Mouse (Mus musculus) stomach, embryonic 14.5 days (tissue): Measurements from ENCODE around the gene Slc16a5. TPM values are rescaled to one million over a fixed set of nuclear protein-coding genes. Genes with fewer than 3 reads are reported as not detected.

ENCODE experiments used
- ATAC-seq: fragments of 200-750 bp; cut with Nextera tagmentation; 2 replicates; pipeline ENCODE4 v1.8.0; 2017; ENCODE audit warnings: low read depth, moderate TSS enrichment; ENCODE audit not compliant: insufficient number of reproducible peaks, insufficient read depth, low FRiP score
- H3K27ac ChIP-seq: fragments of 300-500 bp; sonication (generic); 2 replicates; pipeline ENCODE4 v1.5.1; 2014; ENCODE audit warnings: mild to moderate bottlenecking, low read length, moderate library complexity, mixed read lengths
- H3K27me3 ChIP-seq: fragments of 300-500 bp; sonication (generic); 2 replicates; pipeline ENCODE4 v1.6.1; 2014; ENCODE audit warnings: low read length, control low read depth, mixed read lengths; ENCODE audit not compliant: control insufficient read depth, insufficient read depth
- H3K36me3 ChIP-seq: fragments of 300-500 bp; sonication (generic); 2 replicates; pipeline ENCODE4 v1.6.1; 2014; ENCODE audit warnings: mild to moderate bottlenecking, control low read depth, low read length, moderate library complexity, mixed read lengths; ENCODE audit not compliant: control insufficient read depth, insufficient read depth
- H3K4me1 ChIP-seq: fragments of 300-500 bp; sonication (generic); 2 replicates; pipeline ENCODE4 v1.6.1; 2014; ENCODE audit warnings: low read length, control low read depth, mixed read lengths; ENCODE audit not compliant: control insufficient read depth, insufficient read depth
- H3K4me2 ChIP-seq: fragments of 300-500 bp; sonication (generic); replicated peaks from 2 replicates; pipeline ENCODE4 v1.6.1; 2014; ENCODE audit warnings: low read depth, low read length, control low read depth
- H3K4me3 ChIP-seq: fragments of 300-500 bp; sonication (generic); 2 replicates; pipeline ENCODE4 v1.5.1; 2014; ENCODE audit warnings: low read depth, low read length, control low read depth
- H3K9ac ChIP-seq: fragments of 300-500 bp; sonication (generic); replicated peaks from 2 replicates; pipeline ENCODE4 v1.6.1; 2014; ENCODE audit warnings: low read depth, mild to moderate bottlenecking, control low read depth, low read length, moderate library complexity, mixed read lengths
- H3K9me3 ChIP-seq: fragments of 300-500 bp; sonication (generic); 2 replicates; pipeline ENCODE4 v1.6.1; 2016; ENCODE audit warnings: low read depth, low read length, control low read depth; ENCODE audit not compliant: control insufficient read depth
- WGBS: fragments of 180-500 bp; shearing (Covaris S2); extraction: QIAGEN DNeasy Blood & Tissue Kit; methylation state at CpG from one replicate; pipeline ENCODE4 v1.1.7; 2014; 5-methylcytosine and 5-hydroxymethylcytosine counted together
- polyA plus RNA-seq: library from polyadenylated mRNA; unstranded; fragments of >200 nt; fragmentation: Nextera tagmentation; extraction: Ambion mirVana; gene quantifications from 2 replicates; pipeline ENCODE4 v1.2.1, GENCODE M21; 2014

The Slc16a5 gene
- 0.32 and 1.0 TPM in 2 replicates for polyA plus RNA-seq

GRCm38 (mm10) chr11:115462243-115462891, at the start of gene Slc16a5:
TSS of gene Slc16a5 (plus strand) at chr11:115462474.
- ATAC-seq: no peak
- H3K4me3 ChIP-seq: no peak within 1 kb of the TSS

DNA sequence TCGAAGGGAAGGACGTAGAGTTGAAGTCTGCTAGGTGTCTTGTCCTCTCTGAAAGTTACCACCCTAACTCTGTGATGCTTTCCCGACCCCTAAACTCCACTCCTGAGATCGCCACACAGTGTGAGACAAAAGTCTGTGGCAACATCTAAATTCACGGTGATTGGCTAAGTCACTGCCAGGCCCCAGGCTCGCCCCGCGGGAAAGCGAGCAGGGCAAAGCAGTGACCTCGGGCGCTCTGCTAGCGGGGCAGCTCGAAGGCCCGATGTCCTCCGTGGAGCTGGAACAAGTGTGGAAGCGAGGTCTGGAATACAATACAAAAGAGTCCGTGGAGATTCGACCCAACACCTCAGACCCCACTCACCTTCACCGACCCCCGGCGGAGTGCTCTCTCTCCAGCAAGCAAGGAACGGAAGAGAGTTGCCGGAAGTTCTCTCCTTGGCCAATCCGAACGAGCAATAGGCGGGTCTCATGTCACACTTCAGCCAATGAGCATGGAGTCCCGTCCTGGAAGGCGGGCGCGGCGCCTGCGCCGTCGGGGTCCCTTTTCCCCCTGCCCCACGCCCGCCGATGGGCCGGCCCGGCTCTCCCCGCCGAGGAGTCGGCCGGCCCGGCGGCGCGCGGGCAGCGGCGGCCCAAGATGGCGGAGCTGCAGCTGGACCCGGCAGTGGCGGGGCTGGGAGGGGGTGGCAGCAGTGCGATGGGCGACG, 42.6 kb upstream of the Slc16a5 start, which contains the start of the genes Atp5h and Kctd2:
Atp5h (minus strand) TSS at position 432 of the 707 bp plus-strand sequence.
Kctd2 (plus strand) TSS at position 598 of the 707 bp plus-strand sequence.
- Histone ChIP-seq H3K4me3 (peak within 1 kb of the TSS; percentile 78), H3K36me3 (peaks cover 34% of the 10 kb centered on the region), H3K9ac (peak within 1 kb of the TSS; percentile 96), H3K4me1 (peaks cover 18% of the 10 kb centered on the region), H3K27me3 (no peaks in the 10 kb centered on the region), H3K9me3 (no peaks in the 10 kb centered on the region), H3K27ac (peak within 1 kb of the TSS; percentile 82), H3K4me2 (peak within 1 kb of the TSS; percentile 98)
- WGBS: under 1% methylated on average over 42 of the region's 56 CpGs
- ATAC-seq: peak; percentile 98

More at GRCm38 (mm10) chr11:115462243-115462891, at the start of gene Slc16a5:
- H3K27me3 ChIP-seq: no peaks in the 10 kb centered on the region
- no peak within 1 kb of the TSS for H3K27ac ChIP-seq
- no peaks in the 10 kb centered on the region for H3K9me3 ChIP-seq
- H3K4me2 ChIP-seq: no peak within 1 kb of the TSS
- no peaks in the 10 kb centered on the region for H3K36me3 ChIP-seq
- no peak within 1 kb of the TSS for H3K9ac ChIP-seq
- WGBS: 73% methylated on average over 16 of the region's 16 CpGs
- 0 out of 2 replicates have a peak, but pooled peaks cover 4% of the 10 kb centered on the region for H3K4me1 ChIP-seq

DNA sequence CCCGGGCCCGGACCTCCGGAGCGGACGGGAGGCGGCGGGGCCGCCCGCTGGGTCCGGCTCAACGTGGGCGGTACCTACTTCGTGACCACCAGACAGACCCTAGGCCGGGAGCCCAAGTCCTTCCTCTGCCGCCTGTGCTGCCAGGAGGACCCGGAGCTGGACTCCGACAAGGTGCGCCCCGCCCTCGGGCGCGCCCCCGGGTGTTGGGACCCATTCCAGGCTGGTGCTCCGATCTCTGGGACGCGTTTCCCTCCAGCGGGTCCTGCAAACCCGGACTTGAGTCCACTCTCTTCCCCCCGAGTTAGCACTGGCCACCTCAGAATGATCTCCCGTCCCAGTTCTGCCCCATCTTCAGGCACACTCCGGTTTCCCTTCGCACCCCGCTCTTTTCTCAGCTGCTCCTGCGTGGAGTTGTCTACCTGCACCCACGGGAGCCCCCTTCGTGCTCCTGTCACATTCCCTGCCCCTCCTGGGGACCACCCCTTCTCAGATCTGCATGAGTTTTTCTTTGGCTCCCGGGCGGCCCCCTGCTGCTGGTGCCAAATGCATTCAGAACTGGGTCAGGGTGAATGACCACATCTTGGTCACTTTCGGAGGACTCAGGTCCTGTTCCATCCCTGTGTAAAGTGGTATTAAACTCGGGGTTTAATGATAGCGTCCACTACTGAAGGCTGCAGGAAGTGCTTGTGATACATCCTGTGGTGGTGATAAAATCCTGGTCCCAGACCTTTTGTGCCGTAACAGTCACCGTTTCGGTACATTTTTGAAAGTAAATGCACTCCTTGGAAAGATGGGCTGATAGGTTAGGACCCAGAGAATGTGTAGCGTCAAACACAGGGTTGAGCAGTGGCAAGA, 41.7 kb upstream of the Slc16a5 start:
- H3K4me2 ChIP-seq: peak overlapping the region; percentile 98
- no peaks in the 10 kb centered on the region for H3K9me3 ChIP-seq
- ATAC-seq: peak; percentile 47
- H3K36me3 ChIP-seq: peaks cover 26% of the 10 kb centered on the region
- no peaks in the 10 kb centered on the region for H3K27me3 ChIP-seq
- H3K4me3 ChIP-seq: peak overlapping the region; percentile 78
- H3K4me1 ChIP-seq: peaks cover 18% of the 10 kb centered on the region
- WGBS: 2% methylated on average over 34 of the region's 45 CpGs
- peak overlapping the region; percentile 82 for H3K27ac ChIP-seq
- H3K9ac ChIP-seq: peak overlapping the region; percentile 96

GRCm38 (mm10) chr11:115421328-115421727, 40.9 kb upstream of the Slc16a5 start:
- Histone ChIP-seq H3K36me3 (peaks cover 21% of the 10 kb centered on the region), H3K4me3 (peak overlapping the region; percentile 78; the same call in 1 of the 2 replicates), H3K27me3 (no peaks in the 10 kb centered on the region), H3K4me2 (peak overlapping the region; percentile 98), H3K4me1 (peaks cover 18% of the 10 kb centered on the region), H3K9ac (peak overlapping the region; percentile 96; the same call in 1 of the 2 replicates), H3K27ac (no peak overlapping the region; the same call in 1 of the 2 replicates), H3K9me3 (no peaks in the 10 kb centered on the region)
- no peak for ATAC-seq
- 53% methylated on average over 1 of the region's 1 CpGs for WGBS

DNA sequence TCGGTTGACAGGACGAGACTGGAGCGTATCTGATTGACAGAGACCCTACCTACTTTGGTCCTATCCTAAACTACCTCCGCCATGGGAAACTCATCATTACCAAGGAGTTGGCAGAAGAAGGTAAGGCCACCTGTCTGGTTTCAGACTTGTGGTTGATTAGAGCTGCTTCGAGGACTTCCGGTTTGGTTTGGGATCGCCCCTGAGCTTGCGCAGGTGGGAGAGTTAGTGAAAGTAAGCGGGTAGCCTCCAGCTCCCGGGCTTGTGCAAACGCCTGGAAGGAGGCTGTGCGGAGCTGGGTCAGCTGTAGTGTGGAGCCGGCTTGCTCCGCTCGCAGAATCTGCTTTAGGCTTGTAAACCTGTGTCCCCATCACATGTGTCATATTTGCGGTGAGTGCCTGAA, 40.3 kb upstream of the Slc16a5 start:
- peaks cover 20% of the 10 kb centered on the region; the same call in 1 of the 2 replicates for H3K36me3 ChIP-seq
- no peaks in the 10 kb centered on the region for H3K27me3 ChIP-seq
- no peak overlapping the region for H3K4me2 ChIP-seq
- 88% methylated on average over 16 of the region's 16 CpGs for WGBS
- no peak for ATAC-seq
- no peaks in the 10 kb centered on the region for H3K9me3 ChIP-seq
- H3K4me3 ChIP-seq: no peak overlapping the region
- peaks cover 18% of the 10 kb centered on the region for H3K4me1 ChIP-seq
- H3K9ac ChIP-seq: no peak overlapping the region
- H3K27ac ChIP-seq: no peak overlapping the region

- Histone ChIP-seq H3K4me3 (no peak overlapping the region), H3K36me3 (peaks cover 27% of the 10 kb centered on the region; the same call in 1 of the 2 replicates), H3K9me3 (no peaks in the 10 kb centered on the region), H3K27ac (no peak overlapping the region), H3K9ac (no peak overlapping the region), H3K27me3 (no peaks in the 10 kb centered on the region), H3K4me1 (peaks cover 18% of the 10 kb centered on the region), H3K4me2 (no peak overlapping the region)
- no peak for ATAC-seq
- WGBS: 81% methylated on average over 3 of the region's 3 CpGs
Observed at GRCm38 (mm10) chr11:115423091-115423490, 39.2 kb upstream of the Slc16a5 start.

DNA sequence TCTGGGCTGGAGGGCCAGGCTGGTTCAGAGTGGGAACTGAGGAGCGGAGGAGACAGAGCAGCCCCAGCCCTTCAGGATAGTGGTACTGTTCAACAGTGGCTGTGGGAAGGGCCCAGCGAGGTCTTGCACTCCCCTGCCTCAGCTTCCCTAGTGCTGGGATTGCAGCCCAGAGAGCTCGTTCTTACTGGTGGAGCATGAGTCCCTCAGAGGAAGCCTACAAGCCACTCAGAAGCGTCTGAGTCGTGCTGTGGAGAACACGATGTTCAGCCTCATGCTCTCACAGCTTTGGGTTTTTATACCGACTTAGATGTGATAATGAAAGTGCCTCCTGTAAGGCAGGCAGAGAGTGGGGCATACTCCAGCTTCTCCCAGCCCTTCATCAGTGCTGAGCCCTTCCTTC, 37.6 kb upstream of the Slc16a5 start:
- no peak overlapping the region for H3K9ac ChIP-seq
- 89% methylated on average over 7 of the region's 7 CpGs for WGBS

DNA sequence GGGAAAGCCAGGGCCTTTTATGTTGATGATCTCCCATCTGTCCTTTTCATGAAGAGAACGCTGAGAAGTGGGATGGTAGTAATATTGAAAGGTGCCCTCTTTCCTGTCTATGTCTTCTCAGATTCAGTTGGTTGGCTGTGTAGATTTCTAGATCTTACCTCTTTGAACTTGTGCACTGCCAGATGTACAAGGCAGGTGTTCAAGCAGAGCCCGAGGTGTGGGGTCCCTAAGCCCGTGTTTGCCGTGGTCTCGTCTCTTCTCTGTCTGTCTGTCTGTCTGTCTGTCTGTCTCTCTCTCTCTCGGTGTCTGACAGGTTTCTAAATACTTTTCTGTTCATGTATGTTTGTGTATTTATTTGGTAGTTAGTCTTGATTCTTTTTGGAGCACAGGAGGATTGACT, 36.6 kb upstream of the Slc16a5 start:
- no peak overlapping the region for H3K9ac ChIP-seq
- peaks cover 47% of the 10 kb centered on the region for H3K36me3 ChIP-seq
- ATAC-seq: no peak
- H3K4me3 ChIP-seq: no peak overlapping the region
- WGBS: 89% methylated on average over 6 of the region's 6 CpGs
- H3K27ac ChIP-seq: no peak overlapping the region
- H3K4me1 ChIP-seq: peaks cover 8% of the 10 kb centered on the region
- H3K27me3 ChIP-seq: no peaks in the 10 kb centered on the region
- no peak overlapping the region for H3K4me2 ChIP-seq
- no peaks in the 10 kb centered on the region for H3K9me3 ChIP-seq

More for the DNA sequence above, 37.6 kb upstream of the Slc16a5 start:
- no peak for ATAC-seq
- Histone ChIP-seq H3K4me1 (peaks cover 8% of the 10 kb centered on the region), H3K27ac (no peak overlapping the region), H3K36me3 (peaks cover 37% of the 10 kb centered on the region), H3K4me3 (no peak overlapping the region), H3K27me3 (no peaks in the 10 kb centered on the region), H3K4me2 (no peak overlapping the region), H3K9me3 (no peaks in the 10 kb centered on the region)
